Mouse (Mus musculus): ENCODE results near the gene Sipa1.

The Sipa1 gene

DNA sequence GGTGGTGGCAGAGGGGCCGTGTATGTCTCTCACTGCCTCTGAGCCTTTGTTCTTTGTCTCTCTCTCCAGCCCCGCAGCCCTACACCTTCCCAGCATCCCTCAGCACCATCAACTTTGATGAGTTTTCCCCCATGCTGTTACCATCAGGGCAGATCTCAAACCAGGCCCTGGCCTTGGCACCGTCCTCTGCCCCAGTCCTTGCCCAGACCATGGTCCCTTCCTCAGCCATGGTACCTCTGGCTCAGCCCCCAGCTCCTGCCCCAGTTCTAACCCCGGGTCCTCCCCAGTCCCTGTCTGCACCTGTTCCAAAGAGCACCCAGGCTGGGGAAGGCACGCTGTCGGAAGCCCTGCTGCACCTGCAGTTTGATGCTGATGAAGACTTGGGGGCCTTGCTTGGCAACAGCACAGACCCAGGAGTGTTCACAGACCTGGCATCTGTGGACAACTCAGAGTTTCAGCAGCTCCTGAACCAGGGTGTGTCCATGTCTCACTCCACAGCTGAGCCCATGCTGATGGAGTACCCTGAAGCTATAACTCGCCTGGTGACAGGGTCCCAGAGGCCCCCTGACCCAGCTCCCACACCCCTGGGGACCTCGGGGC, 16.7 kb downstream of the Sipa1 start:
- peak in 1 of 2 experiments; percentile 23 for DNase-seq (ENCODE audit: low spot score in 2 of 2)

DNA sequence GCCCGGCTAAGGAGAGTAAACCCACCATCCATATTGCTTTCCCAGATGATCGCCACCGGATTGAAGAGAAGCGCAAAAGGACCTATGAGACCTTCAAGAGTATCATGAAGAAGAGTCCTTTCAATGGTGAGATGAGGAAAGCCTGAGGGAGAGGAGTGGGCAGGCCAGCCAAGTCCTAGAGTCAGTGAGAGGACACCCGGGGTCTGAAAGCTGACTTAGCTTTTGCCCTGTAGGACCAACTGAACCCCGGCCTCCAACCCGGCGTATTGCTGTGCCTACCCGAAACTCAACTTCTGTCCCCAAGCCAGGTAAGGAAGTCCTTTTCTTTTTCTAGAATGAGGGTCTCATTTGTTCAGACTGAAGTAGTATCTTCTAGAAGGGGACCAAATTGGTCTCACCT, 18.2 kb downstream of the Sipa1 start:
- no peak for DNase-seq (ENCODE audit: low spot score in 2 of 2)

DNA sequence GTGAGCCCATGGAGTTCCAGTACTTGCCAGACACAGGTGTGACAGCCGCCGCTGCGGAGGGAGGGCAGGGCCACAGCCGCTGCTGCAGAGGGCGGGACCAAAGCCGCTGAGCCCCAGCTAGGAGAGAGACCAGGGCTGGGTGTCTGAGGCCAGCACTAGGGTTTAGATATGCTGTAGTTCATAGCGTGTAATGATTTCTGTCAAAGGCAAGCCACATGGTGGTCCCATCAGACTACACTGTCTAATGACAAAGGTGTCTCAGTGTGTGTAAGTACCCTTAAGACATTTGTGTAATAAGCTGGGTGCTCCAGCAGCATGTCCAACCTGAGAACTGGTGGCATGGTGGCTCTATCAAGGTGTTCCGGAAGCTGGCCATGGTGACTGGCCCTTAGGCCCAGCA, 21.9 kb downstream of the Sipa1 start:
- no peak for DNase-seq (ENCODE audit: low spot score in 2 of 2)

DNA sequence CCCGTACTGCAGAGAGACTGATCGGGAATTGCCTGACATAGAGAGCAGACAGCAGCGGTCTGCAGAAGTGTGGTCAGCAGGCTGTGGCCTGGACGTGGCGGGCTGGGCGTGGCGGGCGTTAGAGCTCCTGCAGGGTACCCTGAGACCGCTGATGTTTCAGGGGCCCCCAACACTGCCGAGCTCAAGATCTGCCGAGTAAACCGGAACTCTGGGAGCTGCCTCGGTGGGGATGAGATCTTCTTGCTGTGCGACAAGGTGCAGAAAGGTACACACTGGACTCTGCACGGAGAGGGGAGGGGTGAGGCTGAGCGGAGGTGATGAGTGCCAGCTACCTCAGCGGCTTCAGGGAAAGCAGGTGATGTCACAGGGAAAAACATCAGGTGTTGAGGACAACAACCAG, 22.5 kb downstream of the Sipa1 start:
- DNase-seq (ENCODE audit: low spot score in 2 of 2): no peak

DNA sequence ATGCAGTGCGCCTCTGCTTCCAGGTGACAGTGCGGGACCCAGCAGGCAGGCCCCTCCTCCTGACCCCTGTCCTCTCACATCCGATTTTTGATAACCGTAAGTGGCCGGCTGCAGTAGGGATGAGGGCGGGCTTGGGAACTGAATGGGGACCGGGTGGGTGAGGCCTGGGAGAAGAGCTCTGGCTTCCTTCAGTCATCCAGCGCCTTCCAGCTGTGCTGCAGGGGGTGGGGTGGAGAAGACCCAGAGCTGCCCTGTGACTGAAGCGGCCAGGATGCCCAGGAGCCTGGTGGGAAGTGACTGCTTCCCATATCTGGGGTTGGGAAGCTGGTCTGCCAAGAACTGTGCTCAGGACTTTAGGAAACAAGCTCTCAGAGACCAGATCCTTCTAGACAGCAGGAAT, 23.2 kb downstream of the Sipa1 start:
- no peak for DNase-seq (ENCODE audit: low spot score in 2 of 2)

DNA sequence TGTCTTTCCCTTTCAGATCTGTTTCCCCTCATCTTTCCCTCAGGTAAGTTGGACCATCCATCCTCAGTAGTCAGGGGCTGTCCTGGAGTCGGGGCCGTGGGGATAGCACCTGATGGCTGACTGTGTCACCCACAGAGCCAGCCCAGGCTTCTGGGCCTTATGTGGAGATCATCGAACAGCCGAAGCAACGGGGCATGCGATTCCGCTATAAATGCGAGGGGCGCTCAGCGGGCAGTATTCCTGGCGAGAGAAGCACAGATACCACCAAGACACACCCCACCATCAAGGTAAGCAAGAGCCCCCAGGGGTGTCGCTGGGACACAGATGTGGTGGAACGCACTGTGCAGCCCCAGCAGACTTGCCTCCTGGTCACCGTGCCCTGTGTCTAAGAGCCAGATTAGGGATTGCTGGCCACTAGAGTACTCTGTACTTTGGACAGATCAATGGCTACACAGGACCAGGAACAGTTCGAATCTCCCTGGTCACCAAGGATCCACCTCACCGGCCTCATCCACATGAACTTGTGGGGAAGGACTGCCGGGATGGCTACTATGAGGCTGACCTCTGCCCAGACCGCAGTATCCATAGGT, 25.0 kb downstream of the Sipa1 start:
- no peak for DNase-seq (ENCODE audit: low spot score in 2 of 2)

DNA sequence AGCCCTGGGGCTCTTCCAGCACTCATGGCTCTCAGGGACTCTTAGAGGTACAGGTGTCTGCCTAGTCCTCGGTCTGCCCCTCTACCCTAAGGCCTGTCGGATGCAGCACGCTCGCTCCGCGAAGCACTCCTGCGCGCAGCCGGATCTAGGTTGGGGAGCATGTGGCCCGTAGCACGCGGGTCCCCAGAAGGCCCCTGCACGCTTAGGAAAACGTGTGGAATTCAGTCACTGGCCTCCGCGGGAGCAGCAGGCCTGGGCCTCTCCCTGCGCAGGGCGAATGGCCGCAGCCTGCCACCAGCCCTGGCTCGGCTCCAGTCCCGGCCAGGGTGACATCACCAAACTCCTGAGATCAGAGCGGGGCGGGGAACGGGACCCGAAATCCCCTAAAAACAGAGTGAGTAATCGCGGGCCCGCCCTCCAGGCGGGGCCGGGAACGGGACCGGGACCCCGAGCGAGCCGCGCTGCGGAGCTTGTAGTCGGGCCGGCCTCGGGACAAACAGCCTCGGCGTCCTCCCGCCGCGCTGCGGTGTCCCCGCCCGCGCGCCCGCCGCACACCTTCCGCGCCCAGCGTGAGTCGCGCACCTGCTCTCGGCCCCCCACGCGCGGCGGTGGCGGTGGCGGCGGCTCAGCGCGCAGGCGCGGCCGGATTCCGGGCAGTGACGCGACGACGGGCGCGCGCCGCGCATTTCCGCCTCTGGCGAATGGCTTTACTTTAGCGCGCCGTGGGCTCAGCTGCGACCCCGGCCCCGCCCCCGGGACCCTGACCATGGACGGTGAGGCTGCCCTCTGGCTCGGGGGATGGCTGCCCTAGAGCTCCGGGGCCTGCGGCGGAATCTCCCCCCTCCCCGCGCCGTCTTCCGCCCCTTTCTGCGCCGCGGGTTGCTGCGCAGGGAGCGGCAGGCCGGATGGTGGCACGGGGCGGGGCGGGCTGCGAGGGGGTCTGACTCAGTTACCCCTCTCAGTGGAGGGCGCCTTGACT, 26.1 kb downstream of the Sipa1 start, which contains the start of gene Rela:
Gene Rela (plus strand): TSS at position 415 of the 979 bp plus-strand sequence.
- DNase-seq (ENCODE audit: low spot score in 2 of 2): peak; percentile 91 to 92

DNA sequence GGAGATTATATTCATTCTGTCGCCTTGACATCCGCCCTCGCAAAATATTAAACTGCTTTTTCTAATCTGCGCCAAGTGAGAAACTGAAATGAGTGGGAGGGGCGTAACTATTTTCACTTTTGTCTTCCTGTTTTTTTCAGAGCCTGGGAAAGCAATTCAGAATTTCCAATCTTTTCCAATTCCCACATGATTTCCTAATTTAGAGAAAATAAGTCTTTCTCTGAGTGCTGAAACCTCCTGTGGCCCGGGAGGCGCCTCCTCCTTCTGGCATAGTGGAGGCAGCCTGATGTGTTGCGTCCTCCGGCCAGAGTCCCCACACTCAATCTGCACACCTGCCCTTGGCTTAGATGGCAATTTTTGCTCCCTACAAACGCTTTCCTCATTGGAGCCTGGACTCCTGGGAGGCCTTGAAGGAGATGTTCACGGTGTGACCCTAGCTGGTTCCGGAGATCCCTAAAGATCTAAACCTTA, 26.9 kb downstream of the Sipa1 start:
- DNase-seq (ENCODE audit: low spot score in 2 of 2): peak in 1 of 2 experiments; percentile 41

DNA sequence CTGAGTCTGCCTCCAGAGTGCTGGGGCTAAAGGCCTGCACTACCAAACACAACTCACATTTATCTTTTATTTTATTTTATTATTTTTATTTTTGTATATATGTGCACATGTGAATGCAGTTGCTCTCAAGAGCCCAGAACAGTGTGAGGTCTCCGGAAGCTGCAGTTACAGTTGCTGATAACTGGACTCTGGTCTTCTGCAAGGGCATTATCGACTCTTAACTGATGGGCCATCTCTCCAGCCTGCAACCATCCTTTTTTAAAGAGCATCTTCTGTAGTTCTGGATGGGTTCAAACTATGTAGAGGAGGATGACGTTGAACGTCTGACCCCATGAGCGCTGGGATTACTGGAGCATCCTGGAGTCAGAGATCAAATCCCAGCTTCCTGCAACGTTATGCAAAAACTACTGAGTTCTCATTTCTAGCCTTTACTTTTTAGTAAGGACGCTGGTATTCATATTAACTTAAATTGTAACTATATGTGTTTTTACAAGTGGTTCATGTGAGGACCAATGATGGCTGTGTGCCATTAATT, 27.4 kb downstream of the Sipa1 start:
- DNase-seq (ENCODE audit: low spot score in 2 of 2): no peak

DNA sequence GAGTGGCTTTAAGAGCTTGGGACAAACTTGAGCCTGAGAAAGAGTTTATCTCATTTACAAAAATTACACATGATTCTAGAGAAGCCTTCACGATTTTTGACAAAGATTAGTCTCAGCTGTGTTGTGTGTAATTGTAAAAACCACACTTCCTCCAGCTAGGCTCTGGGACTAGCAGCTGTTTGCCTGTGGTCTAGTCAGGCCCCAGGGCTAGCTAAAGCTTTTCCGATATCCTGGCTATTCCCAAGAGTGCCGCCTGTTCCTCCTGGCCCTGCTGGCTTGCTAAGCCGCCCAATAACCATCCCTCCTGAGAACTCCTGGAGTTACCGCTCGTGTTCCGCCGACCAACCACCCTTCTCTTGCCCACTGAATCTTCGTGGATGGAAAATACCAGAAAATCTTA, 31.4 kb downstream of the Sipa1 start:
- DNase-seq (ENCODE audit: low spot score in 2 of 2): no peak

DNA sequence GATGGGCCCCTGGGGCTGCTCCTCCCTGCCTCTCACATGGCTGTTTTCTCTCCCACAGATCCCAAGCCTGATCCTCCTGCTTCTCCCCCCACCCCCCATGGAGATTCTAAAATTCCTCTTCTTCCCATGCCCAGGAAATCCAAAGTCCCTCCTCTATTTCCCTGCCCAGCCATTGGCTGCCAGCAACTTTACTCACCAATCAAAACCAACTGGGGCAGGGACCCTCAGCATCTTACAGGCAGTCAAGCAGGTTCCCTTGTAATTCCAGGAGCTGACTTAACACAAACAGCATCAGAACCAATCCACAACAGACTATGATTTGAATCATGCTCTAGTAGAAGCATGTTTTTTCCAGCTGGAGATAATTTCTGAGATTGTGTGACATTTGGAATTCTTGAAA, 33.6 kb downstream of the Sipa1 start:
- no peak for DNase-seq (ENCODE audit: low spot score in 2 of 2)

DNA sequence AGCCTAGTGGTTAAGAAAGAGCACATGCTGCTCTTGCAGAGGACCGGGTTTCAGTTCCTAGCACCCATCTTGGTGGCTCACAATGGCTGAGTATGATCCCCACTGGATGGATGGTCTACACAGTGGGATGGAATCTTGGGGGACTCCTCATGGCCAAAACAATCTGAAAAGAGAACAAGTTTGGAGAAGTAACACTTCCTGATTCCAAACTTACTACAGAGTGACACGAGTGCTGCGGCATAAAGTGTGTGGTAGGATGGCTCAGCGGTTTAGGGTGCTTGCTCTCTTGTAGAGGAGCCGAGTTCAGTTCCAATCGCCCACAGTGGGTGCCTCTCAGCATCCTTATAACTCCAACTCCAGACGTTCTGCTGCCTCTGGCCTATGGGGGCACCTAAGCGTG, 38.2 kb downstream of the Sipa1 start:
- DNase-seq (ENCODE audit: low spot score in 2 of 2): no peak

DNA sequence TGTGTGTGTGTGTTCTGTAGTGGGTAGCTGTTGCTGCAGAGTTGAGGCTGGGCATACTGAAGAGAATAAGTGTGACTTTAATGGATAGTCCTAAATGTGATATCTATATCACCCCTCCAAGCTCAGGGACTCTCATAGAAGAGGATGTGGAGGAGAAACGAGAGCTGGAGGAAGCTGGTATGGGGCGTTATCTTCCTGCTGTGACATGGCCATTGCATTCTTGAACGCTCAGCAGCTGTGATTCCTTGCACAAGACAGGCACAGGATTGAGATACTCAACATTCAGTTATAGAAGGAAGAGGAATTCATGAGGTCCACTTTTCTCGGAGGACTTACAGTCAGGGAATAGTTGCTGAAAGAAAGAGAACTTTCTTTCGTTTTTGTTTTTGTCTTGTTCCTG, 41.6 kb downstream of the Sipa1 start:
- DNase-seq (ENCODE audit: low spot score in 2 of 2): no peak

DNA sequence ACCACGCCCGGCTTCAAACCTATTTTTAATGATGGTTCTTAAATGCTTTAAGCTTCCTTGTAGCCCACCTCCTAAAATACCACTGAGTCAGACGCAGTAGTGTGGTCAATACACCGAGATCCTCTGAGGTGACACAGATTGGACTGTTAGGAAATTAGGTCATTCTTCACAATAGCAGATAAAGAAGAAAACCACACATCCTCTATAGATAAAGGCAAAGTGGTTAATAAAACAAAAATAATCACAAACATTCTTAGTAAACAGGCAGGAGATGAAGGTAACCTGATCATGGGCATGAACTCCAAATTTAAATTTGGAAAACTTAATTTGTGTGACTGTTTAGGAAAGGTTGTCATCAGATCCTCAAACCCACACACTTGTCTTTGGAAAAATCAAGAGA, 43.5 kb downstream of the Sipa1 start:
- no peak for DNase-seq (ENCODE audit: low spot score in 2 of 2)

DNA sequence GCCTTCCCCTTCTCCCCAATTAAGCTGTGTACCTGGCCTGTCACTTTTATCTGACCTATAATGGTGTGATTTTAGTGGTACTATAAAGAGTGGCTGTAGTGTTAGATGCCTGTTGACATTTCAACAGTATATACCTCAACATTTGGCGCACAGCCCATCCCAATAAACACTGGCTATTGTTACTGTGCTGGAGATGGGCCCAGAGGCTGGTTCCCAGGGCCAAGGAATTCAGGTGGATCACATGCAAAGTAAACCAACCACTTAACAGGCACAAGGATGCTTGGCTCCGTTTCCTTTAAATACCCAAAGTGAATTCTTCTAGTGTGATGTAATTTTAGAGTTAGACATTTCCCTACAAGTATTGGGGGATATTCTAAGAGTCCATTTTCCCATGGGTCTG, 48.6 kb downstream of the Sipa1 start:
- no peak for DNase-seq (ENCODE audit: low spot score in 2 of 2)

DNA sequence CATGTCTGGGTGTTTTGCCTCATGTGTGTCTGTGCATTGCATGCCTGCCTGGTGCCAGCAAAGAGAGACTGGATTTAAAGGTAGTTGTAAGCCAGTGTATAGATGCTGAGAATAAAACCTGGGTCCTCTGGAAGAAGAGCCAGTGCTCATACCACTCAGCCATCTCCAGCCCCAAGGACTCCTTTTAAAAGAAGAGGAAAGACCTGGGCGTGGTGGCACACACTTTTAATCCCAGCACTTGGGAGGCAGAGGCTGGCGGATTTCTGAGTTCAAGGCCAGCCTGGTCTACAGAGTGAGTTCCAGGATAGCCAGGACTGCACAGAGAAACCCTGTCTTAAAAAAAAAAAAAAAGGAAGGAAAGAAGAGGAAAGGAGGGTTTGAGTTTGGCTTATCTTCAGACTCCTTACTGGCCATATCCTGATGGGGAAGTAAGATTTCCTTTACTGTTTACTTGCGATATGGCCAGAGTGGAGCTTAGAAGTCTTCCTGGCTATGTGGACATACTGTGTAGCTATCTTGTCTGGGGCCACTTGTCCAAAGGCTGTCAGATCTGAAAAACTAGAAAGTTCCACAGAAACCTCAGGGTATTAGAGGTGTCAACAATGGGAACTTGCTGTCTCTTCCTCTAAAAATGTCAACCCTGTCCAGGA, 50.6 kb downstream of the Sipa1 start:
- DNase-seq (ENCODE audit: low spot score in 2 of 2): no peak

DNA sequence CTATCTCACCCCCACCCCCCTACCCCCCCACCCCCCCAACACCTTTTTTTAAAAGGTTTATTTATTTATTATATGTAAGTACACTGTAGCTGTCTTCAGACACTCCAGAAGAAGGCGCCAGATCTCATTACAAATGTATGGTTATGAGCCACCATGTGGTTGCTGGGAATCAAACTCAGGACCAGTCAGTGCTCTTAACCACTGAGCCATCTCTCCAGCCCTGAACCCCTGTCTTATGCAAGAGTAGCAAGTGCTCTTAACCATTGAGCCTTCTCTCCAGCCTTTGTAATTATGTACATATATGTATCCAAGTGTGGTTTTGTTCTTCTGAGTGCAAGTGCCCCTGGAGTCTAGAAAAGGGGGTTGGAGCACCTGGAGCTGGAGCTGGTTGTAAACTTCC, 51.5 kb downstream of the Sipa1 start:
- no peak for DNase-seq (ENCODE audit: low spot score in 2 of 2)

DNA sequence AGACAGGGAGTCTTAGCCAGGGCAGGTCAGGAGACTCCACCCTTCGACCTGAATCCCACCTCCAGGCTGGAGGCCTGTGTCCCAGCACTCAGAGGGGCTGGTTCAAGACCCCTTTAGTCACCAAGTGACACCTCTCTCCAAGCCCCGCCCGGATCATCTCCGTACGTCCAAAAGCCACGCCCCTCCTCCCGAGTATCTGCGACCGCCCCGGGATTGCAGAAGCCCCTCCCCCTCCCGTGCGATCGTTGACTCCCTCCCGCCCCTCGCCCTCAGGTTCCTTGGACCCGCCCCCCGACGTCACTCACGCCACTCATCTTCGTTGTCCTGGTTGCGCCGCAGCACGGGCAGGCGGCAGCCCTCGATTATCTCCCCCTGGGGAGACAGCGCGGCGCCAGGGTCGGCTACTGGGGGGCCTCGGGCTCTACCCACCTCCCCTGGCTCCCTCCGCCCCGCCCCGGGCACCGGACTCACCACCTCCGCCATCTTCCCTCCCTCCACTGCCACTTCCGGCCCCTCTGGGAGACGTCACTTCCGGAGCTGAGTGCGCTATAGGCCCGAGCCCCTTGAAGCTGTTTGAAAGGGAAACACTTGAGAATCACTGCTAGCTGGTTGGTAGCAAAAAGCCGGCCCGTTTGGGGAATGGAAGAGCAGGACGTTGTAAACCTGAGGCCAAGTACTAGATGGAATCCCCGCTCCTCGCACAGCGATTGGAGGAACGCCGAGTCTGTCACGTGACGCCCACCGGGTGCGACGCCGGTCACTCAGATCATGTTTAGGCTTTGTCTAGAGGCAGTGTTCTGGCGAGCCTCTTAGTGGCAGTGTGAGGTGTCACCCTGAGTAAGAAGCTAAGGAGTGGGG, 53.7 kb downstream of the Sipa1 start, which contains the start of gene Kat5:
Gene Kat5 (minus strand): TSS at position 691 of the 858 bp plus-strand sequence.
- DNase-seq (ENCODE audit: low spot score in 2 of 2): peak; percentile 93 to 94

DNA sequence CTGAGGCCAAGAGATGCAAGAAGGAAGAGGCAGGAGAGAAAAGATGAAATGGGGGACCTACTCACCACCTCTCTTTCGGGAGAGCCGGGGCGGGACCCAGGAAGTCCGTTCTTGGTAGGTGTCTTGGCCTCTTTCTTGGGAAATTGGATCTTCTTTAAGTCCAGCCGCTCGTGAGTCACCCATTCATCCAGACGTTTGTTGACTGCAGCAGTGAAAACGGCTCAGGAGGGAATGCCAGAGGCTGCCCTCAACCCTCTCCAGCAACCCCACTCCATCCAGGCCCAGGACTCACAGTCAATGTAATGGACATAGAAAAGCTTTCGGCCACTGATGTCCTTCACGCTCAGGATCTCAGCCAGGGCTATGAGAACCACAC, 54.3 kb downstream of the Sipa1 start:
- DNase-seq (ENCODE audit: low spot score in 2 of 2): no peak

DNA sequence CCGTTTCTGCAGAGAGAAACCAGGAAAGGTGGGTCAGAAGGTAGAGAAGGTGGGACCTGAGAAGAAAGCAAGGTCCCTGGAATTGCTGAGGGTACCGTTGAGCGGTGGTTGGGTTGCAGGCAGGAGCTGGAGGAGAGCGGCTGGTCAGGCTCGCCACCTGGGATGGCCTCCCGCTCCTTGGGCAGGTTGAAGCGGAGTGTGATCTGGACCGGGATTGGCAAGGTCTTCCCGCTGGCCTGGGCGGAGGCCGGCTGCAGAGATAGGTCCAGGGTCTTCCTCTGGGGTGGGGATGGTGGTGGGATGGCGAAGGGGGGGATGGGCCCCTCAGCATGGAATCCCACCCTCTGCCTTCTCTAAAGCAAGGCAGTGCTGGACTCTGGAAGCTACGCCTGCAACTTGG, 54.8 kb downstream of the Sipa1 start:
- peak in 1 of 2 experiments; percentile 51 for DNase-seq (ENCODE audit: low spot score in 2 of 2)
